ENCODE assay signal across 8 mouse cellular contexts in genomic region chrX:136992191-136992965, GRCm38 (mm10). TPM values are rescaled to one million over a fixed set of nuclear protein-coding genes. Genes with fewer than 3 reads are reported as not detected.
DNase-seq lines count a peak whose midpoint lies in the region; ATAC-seq and TF ChIP-seq lines count a peak whose summit lies in the region.

No protein-coding gene starts in this region.

- ATAC-seq in forebrain, embryonic 13.5 days: peak; percentile 62
- ATAC-seq in liver, embryonic 13.5 days (ENCODE audit: low read depth): no peak
- no peak for ATAC-seq in stomach, embryonic 15.5 days (ENCODE audit: insufficient read depth, low FRiP score, low read depth)

- H3K27me3 ChIP-seq in forebrain, embryonic 13.5 days: no peaks in the 10 kb centered on the region
- H3K27me3 ChIP-seq in liver, embryonic 13.5 days: peaks cover 21% of the 10 kb centered on the region
- no peaks in the 10 kb centered on the region for H3K27me3 ChIP-seq in stomach, embryonic 15.5 days (replicated peaks)

- H3K4me3 ChIP-seq in layer of hippocampus, adult 2 months: peak overlapping the region; percentile 72
- H3K4me3 ChIP-seq in forebrain, embryonic 13.5 days: peak overlapping the region; percentile 50
- H3K4me3 ChIP-seq in liver, embryonic 13.5 days (replicated peaks): no peak overlapping the region
- H3K4me3 ChIP-seq in stomach, embryonic 15.5 days (replicated peaks): peak overlapping the region; percentile 38

- H3K4me1 ChIP-seq in forebrain, embryonic 13.5 days: peaks cover 14% of the 10 kb centered on the region
- no peaks in the 10 kb centered on the region for H3K4me1 ChIP-seq in liver, embryonic 13.5 days (replicated peaks)
- H3K4me1 ChIP-seq in stomach, embryonic 15.5 days: no peaks in the 10 kb centered on the region

- H3K27ac ChIP-seq in layer of hippocampus, adult 2 months: peak overlapping the region; percentile 92
- H3K27ac ChIP-seq in forebrain, embryonic 13.5 days: peak overlapping the region; percentile 88; the same call in 1 of the 2 replicates
- no peak overlapping the region for H3K27ac ChIP-seq in liver, embryonic 13.5 days
- no peak overlapping the region for H3K27ac ChIP-seq in stomach, embryonic 15.5 days

- H3K36me3 ChIP-seq in forebrain, embryonic 13.5 days (ENCODE audit: poor library complexity, severe bottlenecking): no peaks in the 10 kb centered on the region
- H3K36me3 ChIP-seq in liver, embryonic 13.5 days: no peaks in the 10 kb centered on the region
- no peaks in the 10 kb centered on the region for H3K36me3 ChIP-seq in stomach, embryonic 15.5 days

- intact Hi-C loops in left cerebral cortex, postnatal 10 days (cut with DNase I): loop anchor here (10.0 kb wide), 1 partner anchor 248 kb away; the partner anchor contains the start of gene Morf4l2

- H3K9ac ChIP-seq in forebrain, embryonic 13.5 days: peak overlapping the region; percentile 73
- H3K9ac ChIP-seq in liver, embryonic 13.5 days: no peak overlapping the region
- H3K9ac ChIP-seq in stomach, embryonic 15.5 days: no peak overlapping the region

- no peak for DNase-seq in layer of hippocampus, adult 2 months (ENCODE audit: low spot score in 2 of 2)
- no peak for DNase-seq in layer of hippocampus, adult 8-10 months (ENCODE audit: low spot score in 2 of 2)
- peak; percentile 27 for DNase-seq in cerebellum, adult 11 months
- no peak for DNase-seq in liver, embryonic 13.5 days
- DNase-seq in left cerebral cortex, postnatal 10 days (ENCODE audit: extremely low spot score in 1 of 2, low spot score in 2 of 2): no peak
- DNase-seq in gastrocnemius, postnatal 10 days: no peak

- TF ChIP-seq CTCF in layer of hippocampus, adult 2 months (conservative IDR thresholded peaks at IDR 0.05): no peak

- H3K4me2 ChIP-seq in forebrain, embryonic 13.5 days: peak overlapping the region; percentile 62
- H3K4me2 ChIP-seq in liver, embryonic 13.5 days: peak overlapping the region; percentile 44
- H3K4me2 ChIP-seq in stomach, embryonic 15.5 days: peak overlapping the region; percentile 70

- WGBS in forebrain, embryonic 13.5 days: 20% methylated on average over 19 of the region's 19 CpGs
- WGBS in liver, embryonic 13.5 days (ENCODE audit: insufficient replicate concordance): 20% methylated on average over 19 of the region's 19 CpGs
- 18% methylated on average over 19 of the region's 19 CpGs for WGBS in stomach, embryonic 15.5 days

- no peaks in the 10 kb centered on the region for H3K9me3 ChIP-seq in forebrain, embryonic 13.5 days (replicated peaks)
- no peaks in the 10 kb centered on the region for H3K9me3 ChIP-seq in liver, embryonic 13.5 days (replicated peaks)
- H3K9me3 ChIP-seq in stomach, embryonic 15.5 days: no peaks in the 10 kb centered on the region

RNA-seq across cellular contexts. Expression of gene Zcchc18, which starts 0.6 kb away (rescaled TPM):
- total RNA-seq in layer of hippocampus, adult 2 months (2021): 100 to 1,000 TPM; 259 to 277 TPM
- 100 to 1,000 TPM; 251 to 290 (median 278) TPM for total RNA-seq in layer of hippocampus, adult 8-10 months (2022)
- polyA plus RNA-seq in forebrain, embryonic 13.5 days (2015; fragmentation: Nextera tagmentation; extraction: Ambion mirVana): 192 and 222 TPM in 2 replicates
- 0.42 and 0.44 TPM in 2 replicates for polyA plus RNA-seq in liver, embryonic 13.5 days (2015; fragmentation: Nextera tagmentation; extraction: Ambion mirVana)
- 17.5 and 18.2 TPM in 2 replicates for polyA plus RNA-seq in stomach, embryonic 15.5 days (2015; fragmentation: Nextera tagmentation; extraction: Ambion mirVana)
- total RNA-seq in left cerebral cortex, postnatal 10 days (2021): 100 to 1,000 TPM; 300 to 302 TPM
- total RNA-seq in gastrocnemius, postnatal 10 days (2021): under 1 TPM; 0.49 to 0.68 TPM

RNA-seq across cellular contexts. Expression of gene Tmsb15b1, which starts 15.7 kb away (rescaled TPM):
- 1 to 10 TPM; 3.7 to 8.3 TPM for total RNA-seq in layer of hippocampus, adult 2 months (2021)
- total RNA-seq in layer of hippocampus, adult 8-10 months (2022): 1 to 10 TPM; 2.8 to 8.9 (median 5.3) TPM
- polyA plus RNA-seq in forebrain, embryonic 13.5 days (2015; fragmentation: Nextera tagmentation; extraction: Ambion mirVana): 41.2 and 54.6 TPM in 2 replicates
- polyA plus RNA-seq in liver, embryonic 13.5 days (2015; fragmentation: Nextera tagmentation; extraction: Ambion mirVana): 3.7 and 4.5 TPM in 2 replicates
- polyA plus RNA-seq in stomach, embryonic 15.5 days (2015; fragmentation: Nextera tagmentation; extraction: Ambion mirVana): 24.8 and 26.4 TPM in 2 replicates
- 10 to 100 TPM in 1 of 2 experiments, 1 to 10 TPM in 1; 6.8 to 20.8 TPM for total RNA-seq in left cerebral cortex, postnatal 10 days (2021)
- 1 to 10 TPM; 3.2 to 5.9 TPM for total RNA-seq in gastrocnemius, postnatal 10 days (2021)

RNA-seq across cellular contexts. Expression of gene Tmsb15l, which starts 15.7 kb away (rescaled TPM):
- total RNA-seq in layer of hippocampus, adult 2 months (2021): 1 to 10 TPM; 1.9 to 2.3 TPM
- 1 to 10 TPM; 1.6 to 3.9 (median 3.8) TPM for total RNA-seq in layer of hippocampus, adult 8-10 months (2022)
- polyA plus RNA-seq in forebrain, embryonic 13.5 days (2015; fragmentation: Nextera tagmentation; extraction: Ambion mirVana): 9.0 and 10.2 TPM in 2 replicates
- 0.43 TPM in 1 of 2 replicates, not detected in the other for polyA plus RNA-seq in liver, embryonic 13.5 days (2015; fragmentation: Nextera tagmentation; extraction: Ambion mirVana)
- 5.5 and 5.7 TPM in 2 replicates for polyA plus RNA-seq in stomach, embryonic 15.5 days (2015; fragmentation: Nextera tagmentation; extraction: Ambion mirVana)
- 1 to 10 TPM; 3.1 to 4.3 TPM for total RNA-seq in left cerebral cortex, postnatal 10 days (2021)
- total RNA-seq in gastrocnemius, postnatal 10 days (2021): not detected

RNA-seq across cellular contexts. Expression of gene Tmsb15b2, which starts 17.1 kb away (rescaled TPM):
- total RNA-seq in layer of hippocampus, adult 2 months (2021): 10 to 100 TPM; 18.4 to 27.5 TPM
- total RNA-seq in layer of hippocampus, adult 8-10 months (2022): 10 to 100 TPM; 11.6 to 19.9 (median 16.2) TPM
- polyA plus RNA-seq in forebrain, embryonic 13.5 days (2015; fragmentation: Nextera tagmentation; extraction: Ambion mirVana): 96.8 and 112 TPM in 2 replicates
- 6.3 and 10.6 TPM in 2 replicates for polyA plus RNA-seq in liver, embryonic 13.5 days (2015; fragmentation: Nextera tagmentation; extraction: Ambion mirVana)
- 41.3 and 52.1 TPM in 2 replicates for polyA plus RNA-seq in stomach, embryonic 15.5 days (2015; fragmentation: Nextera tagmentation; extraction: Ambion mirVana)
- total RNA-seq in left cerebral cortex, postnatal 10 days (2021): 10 to 100 TPM; 25.1 to 47.4 TPM
- 10 to 100 TPM in 1 of 2 experiments, 1 to 10 TPM in 1; 6.0 to 11.6 TPM for total RNA-seq in gastrocnemius, postnatal 10 days (2021)

RNA-seq across cellular contexts. Expression of gene Slc25a53, which starts 45.7 kb away (rescaled TPM):
- 10 to 100 TPM; 28.5 to 37.6 TPM for total RNA-seq in layer of hippocampus, adult 2 months (2021)
- total RNA-seq in layer of hippocampus, adult 8-10 months (2022): 10 to 100 TPM; 24.6 to 35.4 (median 32.0) TPM
- polyA plus RNA-seq in forebrain, embryonic 13.5 days (2015; fragmentation: Nextera tagmentation; extraction: Ambion mirVana): 14.9 and 18.4 TPM in 2 replicates
- 2.6 and 3.6 TPM in 2 replicates for polyA plus RNA-seq in liver, embryonic 13.5 days (2015; fragmentation: Nextera tagmentation; extraction: Ambion mirVana)
- 9.0 and 9.2 TPM in 2 replicates for polyA plus RNA-seq in stomach, embryonic 15.5 days (2015; fragmentation: Nextera tagmentation; extraction: Ambion mirVana)
- total RNA-seq in left cerebral cortex, postnatal 10 days (2021): 10 to 100 TPM; 17.5 to 30.4 TPM
- total RNA-seq in gastrocnemius, postnatal 10 days (2021): 1 to 10 TPM; 4.1 to 6.4 TPM

Comparison
In these comparisons a context has a peak if more than half of its experiments do, and no peak if none do; other contexts are left out.
1. H3K27ac ChIP-seq: peak in layer of hippocampus, adult 2 months (single experiment) and forebrain, embryonic 13.5 days (single experiment); none in liver, embryonic 13.5 days (single experiment) and stomach, embryonic 15.5 days (single experiment).
2. RNA of gene Zcchc18, which starts 0.6 kb away (total RNA-seq): 300 to 302 TPM in left cerebral cortex, postnatal 10 days, 251 to 290 TPM in layer of hippocampus, adult 8-10 months and 259 to 277 TPM in layer of hippocampus, adult 2 months; 0.49 to 0.68 TPM in gastrocnemius, postnatal 10 days; every median in the first group is over 100 times any median in the second.
3. Peak in every context shown above with its lines, with median percentiles within 50 percentile points of each other: H3K4me2 ChIP-seq.